In the genomic region with DNA sequence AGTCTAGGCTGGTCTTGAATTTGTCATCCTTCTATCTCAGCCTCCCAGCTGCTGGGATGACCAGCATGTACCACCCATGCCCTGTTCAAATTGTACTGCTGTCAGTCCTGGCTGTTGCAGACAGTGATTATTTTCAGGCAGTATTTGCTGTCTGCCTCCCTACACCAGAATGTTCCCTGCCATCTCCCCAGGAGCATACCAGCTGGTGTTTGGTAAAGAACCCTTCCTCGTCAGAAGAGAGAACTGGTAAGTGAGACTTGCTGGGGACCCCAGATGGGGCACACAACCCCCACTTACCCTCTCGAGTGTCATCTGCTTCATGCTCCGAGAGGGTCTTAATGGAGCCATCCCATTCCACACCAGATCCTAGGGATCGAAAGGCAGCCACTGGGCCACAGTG, we compare ENCODE assay signal across 17 mouse cellular contexts.
"Had no signal": no experiment of that assay in that cellular context is flagged by ENCODE, and none has a peak within 500 bp of the region (broad histone marks: within the 10 kb centered on the region; RNA-seq: fewer than 3 reads in every experiment).

No protein-coding gene starts in this region.

- H3K27ac ChIP-seq: midbrain, embryonic 10.5 days; midbrain, embryonic 12.5 days; neural tube, embryonic 13.5 days; neural tube, embryonic 15.5 days had no signal

- H3K9ac ChIP-seq: lung, embryonic 14.5 days; midbrain, embryonic 12.5 days; neural tube, embryonic 13.5 days; neural tube, embryonic 15.5 days had no signal

- H3K9me3 ChIP-seq: midbrain, embryonic 10.5 days; midbrain, embryonic 12.5 days; neural tube, embryonic 13.5 days; neural tube, embryonic 15.5 days had no signal

- DNase-seq: lung, adult 18-20 months; lung, embryonic 14.5 days; lung, postnatal 10 days; midbrain, embryonic 14.5 days; retina, postnatal 1 day; right cerebral cortex, adult 18-20 months; right cerebral cortex, postnatal 4 days; spleen, adult 18-20 months; thymus, adult 18-20 months; thymus, postnatal 14 days; thymus, postnatal 36 days had no signal

- H3K4me3 ChIP-seq: midbrain, embryonic 10.5 days; midbrain, embryonic 12.5 days; myocyte; neural tube, embryonic 13.5 days; neural tube, embryonic 15.5 days had no signal

- ATAC-seq: midbrain, embryonic 16.5 days had no signal

- H3K4me2 ChIP-seq: lung, embryonic 14.5 days; midbrain, embryonic 12.5 days; neural tube, embryonic 13.5 days; neural tube, embryonic 15.5 days had no signal

- H3K36me3 ChIP-seq: midbrain, embryonic 10.5 days; midbrain, embryonic 12.5 days; neural tube, embryonic 13.5 days; neural tube, embryonic 15.5 days had no signal
